Mouse (Mus musculus) fibroblast of lung, adult 2 months (primary cell): ENCODE data around the gene Chrna1.
A peak's percentile ranks its signal among the peaks of the same experiment; 100 is the strongest.

Experiments used
- DNase-seq: peaks from one replicate; pipeline ENCODE4 v3.0.0-alpha.2; 2011; ENCODE audit warnings: low read depth

Gene Chrna1

DNA sequence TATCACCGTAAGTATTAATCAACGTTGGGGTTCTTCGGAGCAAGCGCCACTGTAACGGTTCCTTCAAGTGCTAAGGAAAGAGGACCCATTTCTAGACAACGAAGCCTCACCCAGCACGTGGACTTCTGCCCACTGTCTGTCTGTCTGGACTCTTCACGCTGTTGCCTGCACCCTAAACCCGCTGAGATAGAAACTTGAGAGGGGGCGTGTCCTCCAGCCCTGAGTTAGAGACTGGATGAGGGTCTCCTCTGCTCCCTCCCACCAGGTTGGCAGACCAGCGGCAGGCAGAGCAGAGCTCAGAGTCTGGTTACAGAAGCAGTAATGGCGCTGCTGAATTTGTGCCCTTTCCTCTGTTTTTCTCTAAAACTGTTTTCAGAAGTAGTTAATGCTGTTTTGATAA lies 10.0 kb upstream of the Chrna1 start:
- DNase-seq = no peak

- peak; percentile 27 for DNase-seq
These were observed 8.8 kb upstream of the Chrna1 start for GRCm38 (mm10) chr2:73588951-73589350.

- DNase-seq = no peak
These were observed 7.0 kb upstream of the Chrna1 start for GRCm38 (mm10) chr2:73587109-73587506.

DNA sequence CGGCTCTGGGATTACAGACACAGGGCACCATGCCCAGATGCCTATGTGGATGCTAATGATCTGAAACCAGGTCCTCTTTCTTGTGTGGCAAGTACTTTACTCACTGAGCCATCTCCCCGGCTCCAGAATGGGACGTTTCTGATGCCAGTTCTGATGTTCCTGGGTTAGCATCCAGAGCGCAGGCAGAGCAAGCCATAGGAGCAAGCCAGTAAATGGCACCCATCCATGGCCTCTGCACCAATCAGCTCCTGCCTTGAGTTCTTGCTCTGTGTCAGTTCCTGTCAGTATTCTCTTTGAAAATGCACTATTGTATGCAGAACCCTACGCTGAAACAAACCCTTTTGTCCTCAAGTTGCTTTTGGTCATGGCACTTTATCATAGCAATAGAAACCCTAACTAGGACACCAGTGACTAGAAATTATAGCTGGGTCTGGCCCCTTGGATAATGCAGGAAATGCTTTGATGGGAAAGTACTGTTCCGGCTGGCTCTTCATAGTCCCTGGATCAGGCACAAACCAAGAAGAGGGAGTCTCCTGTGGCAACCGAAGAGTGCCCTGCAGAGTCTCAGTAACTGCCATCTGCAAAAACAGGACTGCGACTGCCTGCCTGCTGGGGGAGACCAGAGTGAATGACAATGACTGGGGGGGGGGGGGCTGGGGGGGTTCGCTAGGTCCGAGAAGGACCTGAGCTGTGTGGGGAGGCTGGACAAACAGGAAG lies 6.4 kb upstream of the Chrna1 start:
- no peak for DNase-seq

GRCm38 (mm10) chr2:73585347-73585831 lies 5.3 kb upstream of the Chrna1 start:
- peak; percentile 27 for DNase-seq

DNA sequence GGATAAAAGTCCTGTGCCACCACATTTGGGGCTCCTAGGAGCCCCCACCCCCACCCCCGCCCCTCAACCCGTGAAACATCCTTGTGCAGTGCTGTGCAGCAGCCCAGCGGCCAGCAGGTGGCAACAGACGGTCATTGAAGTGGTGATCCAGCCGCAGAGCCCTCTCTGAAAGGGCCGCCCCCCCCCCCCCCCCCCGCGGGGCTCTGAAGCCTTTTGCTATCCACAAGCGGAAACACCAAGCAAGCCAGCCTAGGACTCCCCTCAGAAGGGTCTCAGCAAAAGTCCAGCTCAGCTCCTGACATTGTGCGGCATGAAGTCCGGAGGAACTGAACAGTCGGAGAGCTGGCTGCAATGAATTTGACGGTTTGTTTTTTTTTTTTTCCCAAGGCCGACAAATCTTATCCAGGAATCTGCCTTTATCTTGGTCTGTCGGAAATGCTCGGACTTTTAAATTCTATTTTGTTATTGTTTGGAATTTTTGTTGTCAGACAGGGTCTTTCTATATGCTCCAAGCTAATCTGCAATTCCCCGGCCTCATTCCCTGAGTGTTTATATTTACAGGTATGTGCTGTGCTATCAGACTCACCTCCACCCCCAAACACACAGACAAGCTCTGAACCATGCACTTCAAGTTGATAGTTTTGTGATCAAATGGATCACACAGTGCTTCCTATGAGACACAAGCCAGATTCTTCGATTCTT lies 4.7 kb upstream of the Chrna1 start:
- DNase-seq = peak; percentile 40

- no peak for DNase-seq
These were observed 582 bp upstream of the Chrna1 start for GRCm38 (mm10) chr2:73580720-73581119.

- no peak for DNase-seq
These were observed 970 bp downstream of the Chrna1 start for GRCm38 (mm10) chr2:73579168-73579567.

DNA sequence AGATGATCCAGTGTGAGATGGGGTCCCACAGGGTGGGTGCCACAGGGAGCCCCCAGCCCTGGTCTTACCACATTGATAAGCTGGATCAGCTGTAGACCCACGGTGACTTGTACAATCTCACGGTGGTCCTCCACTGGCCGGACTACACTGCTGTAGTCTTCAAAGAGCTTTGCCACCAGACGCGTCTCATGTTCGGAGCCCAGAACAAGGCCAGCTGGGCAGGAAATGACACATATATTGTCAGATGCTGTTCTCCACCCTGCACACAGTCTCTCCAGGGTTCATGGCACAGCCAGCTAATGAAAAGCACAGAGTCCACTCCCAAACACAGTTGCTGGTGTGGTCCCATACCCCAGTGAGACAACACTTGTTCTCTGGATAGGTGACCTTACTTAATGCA lies 5.7 kb downstream of the Chrna1 start:
- DNase-seq = no peak

DNA sequence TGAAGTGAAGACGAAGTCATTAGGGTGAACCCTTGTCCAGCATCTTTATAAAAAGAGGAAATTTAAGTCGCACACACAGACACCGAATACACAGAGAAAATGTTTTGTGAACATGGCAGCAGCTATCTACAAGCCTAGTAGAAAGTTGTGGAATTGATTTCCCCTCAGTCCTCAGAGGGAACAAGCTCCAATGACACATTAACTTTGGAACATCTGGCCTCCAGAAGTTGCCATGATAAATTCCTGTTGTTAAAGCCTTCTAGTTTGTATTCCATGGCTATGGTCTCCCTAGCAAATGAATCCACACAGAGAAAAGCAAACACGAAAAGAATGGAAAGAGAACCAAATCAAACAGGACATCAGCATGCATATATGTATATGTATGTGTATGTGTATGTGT lies 6.6 kb downstream of the Chrna1 start:
- no peak for DNase-seq

DNA sequence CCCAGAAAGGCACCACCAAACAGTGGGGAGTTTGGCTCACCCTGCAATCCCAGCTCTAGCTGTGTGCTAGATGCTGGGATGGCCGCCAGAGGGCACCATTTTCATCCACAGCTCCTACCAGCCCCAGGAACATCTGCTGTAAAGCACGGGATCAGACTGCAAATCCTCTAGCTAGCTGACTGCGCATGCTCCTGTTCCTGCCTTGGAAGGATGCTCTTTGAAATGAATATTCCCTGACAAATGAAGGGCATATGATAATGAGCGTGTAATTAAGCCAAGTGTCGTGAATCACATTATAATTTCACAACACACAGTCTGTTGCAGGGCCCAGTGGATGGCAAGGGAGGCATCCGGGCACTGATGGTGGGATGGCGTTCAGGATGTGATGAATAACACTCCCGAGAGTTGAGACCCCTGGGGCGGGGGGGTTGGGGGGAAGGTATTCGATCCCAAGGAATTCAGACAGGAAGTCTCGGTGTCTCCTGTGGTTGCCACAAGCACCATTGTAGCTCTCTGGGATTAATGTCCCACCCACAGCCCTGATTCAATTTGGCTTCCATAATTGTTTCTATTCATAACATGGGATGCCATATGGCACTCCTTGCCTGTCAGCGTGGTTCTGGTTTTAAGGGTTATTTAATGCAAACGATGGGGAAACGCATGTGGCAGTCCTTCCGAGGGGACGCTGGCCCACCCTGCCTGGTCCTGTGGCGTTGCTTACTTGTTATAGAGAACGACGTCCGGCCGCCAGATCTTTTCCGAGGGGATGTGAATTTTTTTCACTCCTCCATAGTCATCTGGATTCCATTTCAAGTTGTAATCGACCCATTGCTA lies 7.4 kb downstream of the Chrna1 start:
- no peak for DNase-seq

DNA sequence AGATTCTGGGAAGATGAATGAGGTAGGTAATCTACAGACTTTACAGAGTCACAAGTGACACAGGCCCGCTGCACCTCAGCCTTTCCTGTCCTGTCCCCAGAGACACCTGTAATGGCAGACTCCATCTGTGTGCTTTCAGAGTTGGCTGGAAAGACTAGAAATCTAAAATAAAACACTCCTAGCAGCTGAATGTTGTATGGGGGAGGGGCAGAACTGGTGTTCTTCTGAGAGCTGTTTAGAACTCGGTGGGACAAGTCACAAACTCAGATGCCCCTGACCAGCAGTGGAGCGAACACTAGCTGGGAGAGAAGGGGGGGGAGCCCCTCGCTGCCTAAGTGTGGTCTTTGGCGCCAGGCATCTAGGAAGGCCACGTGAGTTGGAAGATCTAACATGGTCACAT lies 8.2 kb downstream of the Chrna1 start:
- DNase-seq = no peak

GRCm38 (mm10) chr2:73571304-73571703 lies 8.8 kb downstream of the Chrna1 start:
- DNase-seq = no peak

DNA sequence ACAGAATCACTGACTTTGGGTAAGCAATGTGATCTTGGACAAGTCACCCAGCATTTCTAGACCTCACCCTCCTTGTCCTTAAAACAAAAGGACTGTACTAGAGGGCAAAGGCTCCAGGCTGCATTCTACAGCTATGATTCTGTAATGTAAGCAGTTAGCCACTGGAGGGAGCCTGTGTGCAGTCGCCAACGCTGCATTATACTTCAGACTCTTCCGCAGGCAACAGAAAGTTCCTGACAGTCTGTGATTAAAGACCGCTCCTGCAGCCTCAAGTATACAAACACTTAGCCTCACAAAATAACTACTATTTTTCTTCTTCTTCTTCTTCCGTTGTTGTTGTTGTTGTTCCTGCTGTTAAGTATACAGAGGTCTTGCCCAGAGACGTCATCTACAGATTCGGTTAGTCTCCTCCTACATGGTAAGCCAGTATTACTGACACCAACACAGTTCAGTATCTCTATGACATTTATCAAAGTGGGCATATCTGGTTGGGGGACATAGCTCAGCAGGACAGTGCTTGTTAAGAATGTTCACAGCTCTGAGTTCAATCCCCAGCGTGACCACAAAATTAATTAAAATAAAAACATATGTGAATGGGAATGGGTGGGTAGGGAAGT lies 13.0 kb downstream of the Chrna1 start:
- DNase-seq = peak; percentile 31

DNA sequence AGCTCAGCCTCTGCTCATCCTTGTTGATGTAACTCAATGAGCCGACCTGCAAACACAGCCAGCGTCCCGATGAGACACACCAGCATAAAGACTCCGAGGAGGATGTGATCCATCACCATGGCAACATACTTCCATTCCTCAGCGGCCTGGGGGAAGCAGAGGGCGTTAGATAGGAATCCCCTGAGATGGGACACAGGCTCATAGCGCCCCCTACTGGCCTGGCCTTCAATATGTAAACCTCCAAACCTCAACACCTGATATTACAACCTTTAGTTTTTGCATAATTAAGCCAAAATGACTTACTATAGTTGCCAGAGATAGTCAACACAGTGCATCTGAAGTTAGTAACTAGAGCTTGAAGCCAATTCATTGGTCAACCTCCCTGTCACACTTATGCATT lies 14.0 kb downstream of the Chrna1 start:
- DNase-seq = no peak

- DNase-seq = no peak
These were observed 16.4 kb downstream of the Chrna1 start for GRCm38 (mm10) chr2:73563690-73564089.

GRCm38 (mm10) chr2:73562656-73563055 lies 17.5 kb downstream of the Chrna1 start:
- DNase-seq = no peak

GRCm38 (mm10) chr2:73561665-73562063 lies 18.5 kb downstream of the Chrna1 start:
- DNase-seq = no peak

GRCm38 (mm10) chr2:73560899-73561664 lies 19.1 kb downstream of the Chrna1 start:
- DNase-seq = no peak

GRCm38 (mm10) chr2:73560445-73560844 lies 19.7 kb downstream of the Chrna1 start:
- no peak for DNase-seq

DNA sequence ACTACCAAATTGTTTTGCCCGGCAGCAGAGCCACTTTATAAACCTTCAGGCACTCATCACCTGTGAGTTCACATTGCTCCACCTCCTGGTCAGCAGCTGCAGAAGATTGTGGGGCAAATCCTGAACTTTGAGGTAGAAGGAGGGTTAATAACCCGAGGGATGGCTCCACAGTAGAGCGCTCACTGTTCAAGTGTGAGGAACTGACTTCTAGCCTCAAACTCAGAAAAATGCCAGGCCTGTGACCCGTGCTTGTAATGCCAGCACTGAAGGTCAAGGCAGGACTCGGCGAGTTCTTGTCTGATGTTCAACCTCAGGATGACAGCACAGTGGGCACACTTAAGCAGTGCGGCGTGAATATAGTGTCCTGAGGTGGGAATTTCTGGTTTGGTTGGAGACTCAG lies 22.2 kb downstream of the Chrna1 start:
- no peak for DNase-seq
